In genomic region chr11:69671726-69672124, GRCm38 (mm10) we compare ENCODE assay signal across 8 mouse cellular contexts. TPM values are rescaled to one million over a fixed set of nuclear protein-coding genes. Genes with fewer than 3 reads are reported as not detected.
A peak's percentile ranks its signal among the peaks of the same experiment; 100 is the strongest.
DNase-seq lines count a peak whose midpoint lies in the region; ATAC-seq lines count a peak whose summit lies in the region.

No protein-coding gene starts in this region.

- H3K4me1 ChIP-seq in heart, embryonic 15.5 days (replicated peaks) = peaks cover 23% of the 10 kb centered on the region
- H3K4me1 ChIP-seq in brown adipose tissue, adult 24 weeks (ENCODE audit: control insufficient read depth, insufficient read depth, insufficient read length, low read length) = no peaks in the 10 kb centered on the region
- H3K4me1 ChIP-seq in hindbrain, embryonic 16.5 days (ENCODE audit: control insufficient read depth, insufficient read depth, low read depth, low read length) = peaks cover 22% of the 10 kb centered on the region
- peaks cover 16% of the 10 kb centered on the region for H3K4me1 ChIP-seq in midbrain, embryonic 14.5 days (ENCODE audit: control insufficient read depth, insufficient read depth, low read length)

- peak; percentile 5; the same call in 1 of the 2 replicates for ATAC-seq in heart, embryonic 15.5 days (replicated peaks; ENCODE audit: insufficient number of reproducible peaks, insufficient read depth, low FRiP score, low read depth)
- ATAC-seq in hindbrain, embryonic 16.5 days = peak; percentile 7; the same call in 1 of the 2 replicates
- peak; percentile 2; the same call in 1 of the 2 replicates for ATAC-seq in midbrain, embryonic 14.5 days (ENCODE audit: low FRiP score, low TSS enrichment)

- peak overlapping the region; percentile 95 for H3K27ac ChIP-seq in heart, embryonic 15.5 days
- peak overlapping the region; percentile 94 for H3K27ac ChIP-seq in brown adipose tissue, adult 24 weeks (replicated peaks; ENCODE audit: low read depth, low read length)
- peak overlapping the region; percentile 98 for H3K27ac ChIP-seq in hindbrain, embryonic 16.5 days (ENCODE audit: low read depth, low read length)
- peak overlapping the region; percentile 96 for H3K27ac ChIP-seq in midbrain, embryonic 14.5 days (replicated peaks; ENCODE audit: low read depth, low read length)

- H3K9ac ChIP-seq in heart, embryonic 15.5 days = peak overlapping the region; percentile 99
- peak overlapping the region; percentile 98 for H3K9ac ChIP-seq in hindbrain, embryonic 16.5 days (ENCODE audit: low read depth, low read length)
- H3K9ac ChIP-seq in midbrain, embryonic 14.5 days (replicated peaks; ENCODE audit: low read length) = peak overlapping the region; percentile 99

- H3K27me3 ChIP-seq in heart, embryonic 15.5 days = no peaks in the 10 kb centered on the region
- H3K27me3 ChIP-seq in hindbrain, embryonic 16.5 days (replicated peaks; ENCODE audit: control insufficient read depth, insufficient read depth, low read length) = no peaks in the 10 kb centered on the region
- H3K27me3 ChIP-seq in midbrain, embryonic 14.5 days (ENCODE audit: control insufficient read depth, insufficient read depth, low read length) = no peaks in the 10 kb centered on the region

- intact Hi-C loops in heart, postnatal 25 days (cut with DNase I) = no loop called here

- H3K4me3 ChIP-seq in heart, embryonic 15.5 days = peak overlapping the region; percentile 84
- H3K4me3 ChIP-seq in brown adipose tissue, adult 24 weeks (ENCODE audit: insufficient read depth, low read depth, low read length) = peak overlapping the region; percentile 95
- peak overlapping the region; percentile 98 for H3K4me3 ChIP-seq in hindbrain, embryonic 16.5 days (ENCODE audit: low read length)
- H3K4me3 ChIP-seq in midbrain, embryonic 14.5 days (replicated peaks; ENCODE audit: low read depth, low read length) = peak overlapping the region; percentile 100

- peaks cover 73% of the 10 kb centered on the region for H3K36me3 ChIP-seq in heart, embryonic 15.5 days
- H3K36me3 ChIP-seq in hindbrain, embryonic 16.5 days (ENCODE audit: control insufficient read depth, insufficient read depth, low read length) = peaks cover 34% of the 10 kb centered on the region
- H3K36me3 ChIP-seq in midbrain, embryonic 14.5 days (ENCODE audit: control insufficient read depth, insufficient read depth, low read length) = peaks cover 75% of the 10 kb centered on the region

- H3K4me2 ChIP-seq in heart, embryonic 15.5 days = peak overlapping the region; percentile 74
- peak overlapping the region; percentile 97 for H3K4me2 ChIP-seq in hindbrain, embryonic 16.5 days (ENCODE audit: low read length)
- peak overlapping the region; percentile 98 for H3K4me2 ChIP-seq in midbrain, embryonic 14.5 days (ENCODE audit: low read length)

- no peaks in the 10 kb centered on the region for H3K9me3 ChIP-seq in heart, embryonic 15.5 days (replicated peaks)
- H3K9me3 ChIP-seq in hindbrain, embryonic 16.5 days (ENCODE audit: control insufficient read depth, low read length) = no peaks in the 10 kb centered on the region
- H3K9me3 ChIP-seq in midbrain, embryonic 14.5 days (ENCODE audit: control insufficient read depth, low read length) = no peaks in the 10 kb centered on the region

- WGBS in heart, embryonic 15.5 days = under 1% methylated on average over 35 of the region's 43 CpGs
- 0% methylated on average over 35 of the region's 43 CpGs for WGBS in hindbrain, embryonic 16.5 days
- WGBS in midbrain, embryonic 14.5 days = under 1% methylated on average over 43 of the region's 43 CpGs

- no peak for DNase-seq in heart, postnatal 25 days (ENCODE audit: low spot score)
- no peak for DNase-seq in midbrain, embryonic 14.5 days
- DNase-seq in cerebellum, postnatal 10 days = no peak
- no peak for DNase-seq in frontal cortex, postnatal 25 days (ENCODE audit: low spot score in 2 of 2)
- no peak for DNase-seq in c-Kit-positive CD71-positive TER-119-positive erythroid progenitor cells, embryonic 14.5 days (ENCODE audit: low spot score)

RNA-seq across cellular contexts. Expression of gene Eif4a1, which starts 0.5 kb away (rescaled TPM):
- 310 and 340 TPM in 2 replicates for polyA plus RNA-seq in heart, embryonic 15.5 days (2015; fragmentation: Nextera tagmentation; extraction: Ambion mirVana)
- total RNA-seq in heart, postnatal 25 days (2021) = 100 to 1,000 TPM; 201 to 206 TPM
- 268 and 317 TPM in 2 replicates for polyA plus RNA-seq in brown adipose tissue, adult 24 weeks (2012; ENCODE audit: insufficient read depth, insufficient read length, missing spikeins)
- 382 and 471 TPM in 2 replicates for polyA plus RNA-seq in hindbrain, embryonic 16.5 days (2015; fragmentation: Nextera tagmentation; extraction: Ambion mirVana)
- polyA plus RNA-seq in midbrain, embryonic 14.5 days (2014; fragmentation: Nextera tagmentation; extraction: Ambion mirVana) = 707 and 863 TPM in 2 replicates

RNA-seq across cellular contexts. Expression of gene Cd68, which starts 5.8 kb away (rescaled TPM):
- 8.7 and 18.6 TPM in 2 replicates for polyA plus RNA-seq in heart, embryonic 15.5 days (2015; fragmentation: Nextera tagmentation; extraction: Ambion mirVana)
- total RNA-seq in heart, postnatal 25 days (2021) = 1 to 10 TPM; 7.1 to 7.7 TPM
- 10.3 and 12.1 TPM in 2 replicates for polyA plus RNA-seq in brown adipose tissue, adult 24 weeks (2012; ENCODE audit: insufficient read depth, insufficient read length, missing spikeins)
- polyA plus RNA-seq in hindbrain, embryonic 16.5 days (2015; fragmentation: Nextera tagmentation; extraction: Ambion mirVana) = 10.2 and 11.5 TPM in 2 replicates
- 3.7 and 7.9 TPM in 2 replicates for polyA plus RNA-seq in midbrain, embryonic 14.5 days (2014; fragmentation: Nextera tagmentation; extraction: Ambion mirVana)

RNA-seq across cellular contexts. Expression of gene Mpdu1, which starts 9.3 kb away (rescaled TPM):
- polyA plus RNA-seq in heart, embryonic 15.5 days (2015; fragmentation: Nextera tagmentation; extraction: Ambion mirVana) = 38.8 and 48.1 TPM in 2 replicates
- total RNA-seq in heart, postnatal 25 days (2021) = 10 to 100 TPM; 15.2 to 16.5 TPM
- 73.8 and 102 TPM in 2 replicates for polyA plus RNA-seq in brown adipose tissue, adult 24 weeks (2012; ENCODE audit: insufficient read depth, insufficient read length, missing spikeins)
- 104 and 112 TPM in 2 replicates for polyA plus RNA-seq in hindbrain, embryonic 16.5 days (2015; fragmentation: Nextera tagmentation; extraction: Ambion mirVana)
- polyA plus RNA-seq in midbrain, embryonic 14.5 days (2014; fragmentation: Nextera tagmentation; extraction: Ambion mirVana) = 64.0 and 108 TPM in 2 replicates

RNA-seq across cellular contexts. Expression of gene Senp3, which starts 10.2 kb away (rescaled TPM):
- 47.1 and 54.8 TPM in 2 replicates for polyA plus RNA-seq in heart, embryonic 15.5 days (2015; fragmentation: Nextera tagmentation; extraction: Ambion mirVana)
- 10 to 100 TPM; 31.7 to 33.5 TPM for total RNA-seq in heart, postnatal 25 days (2021)
- polyA plus RNA-seq in brown adipose tissue, adult 24 weeks (2012; ENCODE audit: insufficient read depth, insufficient read length, missing spikeins) = 49.9 and 65.3 TPM in 2 replicates
- 89.8 and 104 TPM in 2 replicates for polyA plus RNA-seq in hindbrain, embryonic 16.5 days (2015; fragmentation: Nextera tagmentation; extraction: Ambion mirVana)
- polyA plus RNA-seq in midbrain, embryonic 14.5 days (2014; fragmentation: Nextera tagmentation; extraction: Ambion mirVana) = 93.3 and 103 TPM in 2 replicates

RNA-seq across cellular contexts. Expression of gene Tnfsf13, which starts 13.9 kb away (rescaled TPM):
- 0.54 and 0.99 TPM in 2 replicates for polyA plus RNA-seq in heart, embryonic 15.5 days (2015; fragmentation: Nextera tagmentation; extraction: Ambion mirVana)
- 1 to 10 TPM; 1.6 to 2.1 TPM for total RNA-seq in heart, postnatal 25 days (2021)
- 4.1 and 4.9 TPM in 2 replicates for polyA plus RNA-seq in brown adipose tissue, adult 24 weeks (2012; ENCODE audit: insufficient read depth, insufficient read length, missing spikeins)
- 0.53 and 0.77 TPM in 2 replicates for polyA plus RNA-seq in hindbrain, embryonic 16.5 days (2015; fragmentation: Nextera tagmentation; extraction: Ambion mirVana)
- 0.16 and 0.25 TPM in 2 replicates for polyA plus RNA-seq in midbrain, embryonic 14.5 days (2014; fragmentation: Nextera tagmentation; extraction: Ambion mirVana)
